Mouse (Mus musculus) testis, postnatal 14 days (tissue): Measurements from ENCODE around the gene Igdcc4.
"Not testable (repeated sequence)": the region's sequence is repeated elsewhere in the genome, so short reads cannot be mapped to it uniquely, and the experiment has no call there.

Source experiments
- DNase-seq: peaks from one replicate; pipeline ENCODE4 v3.0.0; 2021; ENCODE audit warnings: low spot score

The Igdcc4 gene

DNA sequence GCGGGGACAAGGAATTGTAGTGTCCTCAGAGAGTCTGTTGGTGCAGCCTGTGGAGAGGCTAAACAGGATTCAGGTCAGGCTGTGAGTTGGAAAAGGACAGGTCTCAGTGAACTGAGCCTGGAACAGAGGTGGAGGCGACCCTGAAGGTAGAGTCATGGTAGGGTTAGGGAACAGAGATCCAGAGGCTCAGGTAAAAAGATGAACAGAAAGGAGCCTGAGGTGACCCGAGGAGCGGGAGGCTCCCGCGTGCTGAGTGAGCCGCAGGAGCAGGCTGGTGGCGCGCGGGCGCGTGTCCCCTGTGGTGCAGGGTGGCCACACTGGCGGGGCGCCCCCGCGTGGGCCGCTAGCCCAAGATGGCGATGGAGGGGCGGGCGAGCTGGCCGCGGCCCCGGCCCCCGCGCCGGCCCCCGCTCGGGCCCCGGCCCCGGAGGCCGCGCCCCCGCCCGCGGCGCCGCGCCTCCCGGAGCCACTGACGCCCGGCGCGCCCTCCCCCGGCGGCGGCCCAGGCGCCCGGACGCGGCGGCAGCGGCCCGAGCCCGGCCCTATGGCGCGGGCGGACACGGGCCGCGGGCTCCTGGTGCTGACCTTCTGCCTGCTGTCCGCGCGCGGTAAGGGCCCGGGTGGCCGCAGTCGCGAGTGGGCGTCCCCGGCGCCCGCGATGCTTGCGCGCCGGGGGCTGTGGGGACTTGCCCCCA is at the start of gene Igdcc4:
TSS of gene Igdcc4 (plus strand) at position 496 of the 695 bp plus-strand sequence.
- DNase-seq, result no peak

- no peak for DNase-seq
Observed at GRCm38 (mm10) chr9:65064251-65064650, 37.0 kb upstream of the Igdcc4 start.

- DNase-seq, result no peak
Observed at GRCm38 (mm10) chr9:65070587-65070986, 30.7 kb upstream of the Igdcc4 start.

DNA sequence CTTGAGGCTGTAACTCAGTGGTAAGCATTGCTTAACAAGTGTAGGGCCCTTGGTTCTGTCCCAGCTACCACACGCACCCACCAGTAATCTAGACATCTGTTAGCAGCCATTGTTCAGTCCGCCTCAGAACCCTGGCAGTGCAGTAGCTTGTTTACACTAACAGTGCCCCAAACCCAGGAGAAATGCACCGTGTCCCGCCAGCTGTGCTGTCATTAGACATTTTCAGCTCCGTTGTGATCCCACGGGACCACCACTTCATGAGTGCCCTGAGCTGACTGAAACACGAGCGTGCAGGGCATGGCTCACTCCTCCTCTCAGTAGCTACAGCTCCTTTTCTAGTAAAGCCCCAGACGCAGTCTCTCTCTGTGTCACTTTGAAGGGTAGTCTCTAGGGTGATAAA is 27.7 kb upstream of the Igdcc4 start:
- no peak for DNase-seq

- no peak for DNase-seq
Observed at GRCm38 (mm10) chr9:65074251-65074650, 27.0 kb upstream of the Igdcc4 start.

GRCm38 (mm10) chr9:65074855-65075493 is 26.3 kb upstream of the Igdcc4 start:
- no peak for DNase-seq

DNA sequence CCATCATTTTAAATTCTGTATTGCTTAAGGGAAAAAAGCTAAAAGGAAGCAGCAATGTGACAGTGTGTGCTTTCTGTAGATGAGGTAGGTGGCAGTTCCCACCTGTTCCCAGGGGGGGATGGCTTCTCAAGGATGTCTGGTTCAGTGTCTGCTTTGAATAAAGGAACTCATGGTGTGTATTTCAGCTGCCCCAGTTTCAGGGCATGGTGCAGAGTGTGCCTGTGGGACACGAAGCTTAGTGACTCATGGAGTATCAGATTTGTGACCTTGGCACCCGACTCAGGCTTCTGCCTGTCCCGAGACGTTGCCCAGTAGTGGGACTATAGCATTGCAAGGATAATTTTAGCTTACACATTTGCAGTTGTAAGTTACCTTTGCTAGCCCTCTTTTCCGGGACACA is 23.8 kb upstream of the Igdcc4 start:
- no peak for DNase-seq

GRCm38 (mm10) chr9:65080141-65080540 is 21.1 kb upstream of the Igdcc4 start:
- not testable (repeated sequence) for DNase-seq

DNA sequence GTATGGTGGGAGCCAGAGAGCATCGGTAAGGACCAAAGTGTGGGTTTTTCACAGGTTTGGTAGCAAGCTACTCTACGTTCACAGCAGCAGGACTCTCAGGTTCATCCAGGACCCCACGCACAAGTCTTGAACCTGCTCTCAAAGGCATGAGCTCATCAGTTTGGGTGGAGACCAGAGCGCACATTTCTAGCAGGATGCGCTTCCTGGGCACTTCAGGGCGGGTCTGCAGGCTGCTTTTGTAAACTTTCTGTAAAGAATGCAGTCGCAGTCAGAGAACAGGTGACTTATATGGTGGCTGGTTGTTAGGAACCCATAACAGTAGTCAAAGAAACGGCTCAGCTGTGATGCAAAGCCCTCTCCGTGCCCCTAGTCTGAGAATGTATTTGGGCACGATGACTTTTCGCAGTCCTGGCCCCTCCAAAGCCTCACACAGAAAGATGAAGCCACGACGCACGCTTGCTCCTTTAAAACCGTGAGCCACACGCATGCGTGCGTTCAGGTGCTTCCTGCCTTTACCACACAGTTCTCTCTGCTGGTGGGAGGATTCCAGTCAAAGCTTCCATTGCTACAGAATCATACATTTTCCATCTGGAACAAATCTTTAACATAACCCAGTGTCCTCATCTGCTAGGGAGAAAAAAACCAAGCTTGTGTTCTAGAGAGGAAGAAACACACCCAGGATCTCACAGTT is 18.1 kb upstream of the Igdcc4 start:
- DNase-seq, result no peak

- no peak for DNase-seq
Observed at GRCm38 (mm10) chr9:65084198-65084807, 17.0 kb upstream of the Igdcc4 start.

GRCm38 (mm10) chr9:65085270-65085669 is 16.0 kb upstream of the Igdcc4 start:
- no peak for DNase-seq

- DNase-seq, result no peak
Observed at GRCm38 (mm10) chr9:65086801-65087200, 14.5 kb upstream of the Igdcc4 start.

DNA sequence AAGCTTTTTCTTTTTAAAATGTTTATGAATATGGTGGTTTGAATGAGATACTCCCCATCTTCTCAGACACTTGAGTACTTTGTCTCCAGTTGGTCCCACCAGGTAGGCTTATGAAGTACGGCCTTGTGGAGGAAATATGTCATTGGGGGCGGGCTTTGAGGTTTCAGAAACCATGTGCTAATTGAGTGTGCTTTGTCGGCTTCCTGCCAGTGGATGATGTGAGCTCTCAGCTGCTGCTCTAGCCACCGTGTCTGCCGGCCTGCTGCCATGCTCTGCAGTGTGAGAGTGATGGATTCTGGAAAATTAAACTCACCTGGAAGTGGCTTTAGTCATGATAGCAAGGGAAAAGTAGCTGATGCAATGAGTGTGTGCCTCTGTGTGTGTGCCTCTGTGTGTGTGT is 13.8 kb upstream of the Igdcc4 start:
- DNase-seq, result no peak

GRCm38 (mm10) chr9:65094237-65094636 is 7.0 kb upstream of the Igdcc4 start:
- DNase-seq, result peak; percentile 55

GRCm38 (mm10) chr9:65101686-65102376 is 545 bp downstream of the Igdcc4 start:
- DNase-seq, result no peak

- DNase-seq, result no peak
Observed at GRCm38 (mm10) chr9:65102377-65103172, 1.3 kb downstream of the Igdcc4 start.

DNA sequence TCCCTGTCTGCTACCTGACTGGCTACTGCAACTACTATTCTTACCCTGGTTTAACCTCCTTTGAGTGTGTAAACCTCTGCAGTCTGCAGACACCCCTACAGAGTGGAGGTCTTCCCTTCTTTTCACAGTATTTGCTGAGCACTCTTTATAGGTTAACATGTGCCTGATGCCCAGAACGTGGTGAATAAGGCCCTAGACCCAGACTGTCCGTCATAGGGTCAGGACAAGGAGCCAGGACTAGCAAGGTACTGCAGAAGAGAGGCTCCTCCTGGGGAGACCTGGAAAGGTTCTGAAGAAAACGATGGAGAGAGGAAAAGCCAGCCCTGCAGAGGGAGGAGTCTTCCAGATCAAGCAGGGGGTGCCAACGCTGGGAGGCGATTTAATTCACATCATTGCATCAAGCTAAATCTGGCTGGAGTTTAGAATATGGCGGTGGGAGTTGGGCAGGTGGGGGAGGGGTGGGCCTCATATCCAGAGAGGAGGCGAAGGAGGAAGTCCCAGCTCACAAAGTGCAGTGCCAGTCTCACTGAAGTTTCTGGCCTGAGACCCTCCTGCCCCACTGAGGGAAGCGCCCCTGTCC is 2.0 kb downstream of the Igdcc4 start:
- DNase-seq, result no peak

DNA sequence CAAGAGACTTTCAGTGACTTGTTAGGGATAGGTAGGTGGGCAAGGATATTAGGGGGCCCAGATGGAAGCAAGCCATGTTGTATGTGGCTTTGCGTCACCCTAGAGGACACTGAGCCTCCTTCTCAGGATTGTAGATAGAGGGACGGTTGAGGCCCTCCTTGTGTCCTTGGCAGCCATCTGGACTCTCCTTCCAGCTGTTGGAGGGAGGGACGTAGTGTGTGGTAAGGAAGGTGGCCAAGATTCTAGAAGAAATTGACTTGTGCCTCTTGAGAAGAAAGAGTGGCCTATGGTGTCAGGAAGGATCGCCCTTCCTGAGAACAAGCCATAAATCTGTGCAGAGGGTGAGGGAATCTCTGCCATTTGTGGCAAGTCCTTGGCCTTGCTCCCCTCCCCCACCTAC is 5.5 kb downstream of the Igdcc4 start:
- DNase-seq, result peak; percentile 29

DNA sequence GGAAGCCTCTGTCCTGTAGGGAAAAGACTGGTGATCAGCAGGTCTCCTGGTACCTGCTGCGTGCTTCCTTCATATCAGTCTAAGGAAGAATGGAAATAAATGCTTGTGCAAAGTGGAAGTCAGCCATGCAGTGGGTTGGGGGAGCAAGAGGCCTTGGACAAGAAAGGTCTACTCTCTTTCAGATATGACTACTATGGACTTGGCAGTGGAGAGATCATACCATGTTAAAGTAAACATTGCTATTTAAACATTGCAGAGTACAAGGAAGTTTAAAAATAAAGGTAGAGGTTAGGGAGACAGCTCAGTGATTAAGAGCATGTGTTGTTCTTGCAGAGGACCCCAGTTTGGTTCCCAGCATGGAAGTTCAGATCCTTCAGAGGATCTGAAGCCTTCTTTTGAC is 6.6 kb downstream of the Igdcc4 start:
- no peak for DNase-seq

GRCm38 (mm10) chr9:65109132-65110072 is 8.1 kb downstream of the Igdcc4 start:
- DNase-seq, result no peak
